Mouse (Mus musculus) thymus, postnatal 36 days (tissue): ENCODE measurements around the gene Ppil2.
A peak's percentile ranks its signal among the peaks of the same experiment; 100 is the strongest.

Experiments used
- DNase-seq, 2 experiments: peaks; one replicate each; pipeline ENCODE4 v3.0.0; 2022; ENCODE audit warnings: mixed read lengths in 2 of 2

Gene Ppil2

GRCm38 (mm10) chr16:17096938-17097337 lies 14.1 kb downstream of the Ppil2 start:
- no peak for DNase-seq

DNA sequence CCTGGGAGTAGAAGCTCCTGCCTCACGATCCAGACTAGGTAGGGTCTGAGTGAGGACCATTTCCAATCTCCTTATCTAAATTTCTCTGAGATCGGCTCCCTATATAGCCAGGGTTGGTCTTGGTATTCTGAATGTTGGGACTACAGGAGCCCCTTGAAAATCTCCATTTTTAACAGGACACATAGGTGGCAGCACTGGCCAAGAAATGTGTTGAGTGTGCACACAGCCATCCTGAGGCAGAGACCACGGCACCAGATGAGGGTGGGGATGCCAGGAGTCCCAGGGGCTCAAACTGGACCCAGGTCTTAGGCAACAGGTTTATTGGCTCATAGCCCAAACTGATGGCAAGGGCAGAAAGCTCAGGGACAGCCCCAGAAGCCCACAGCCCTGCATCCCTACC lies 22.7 kb downstream of the Ppil2 start:
- no peak for DNase-seq

DNA sequence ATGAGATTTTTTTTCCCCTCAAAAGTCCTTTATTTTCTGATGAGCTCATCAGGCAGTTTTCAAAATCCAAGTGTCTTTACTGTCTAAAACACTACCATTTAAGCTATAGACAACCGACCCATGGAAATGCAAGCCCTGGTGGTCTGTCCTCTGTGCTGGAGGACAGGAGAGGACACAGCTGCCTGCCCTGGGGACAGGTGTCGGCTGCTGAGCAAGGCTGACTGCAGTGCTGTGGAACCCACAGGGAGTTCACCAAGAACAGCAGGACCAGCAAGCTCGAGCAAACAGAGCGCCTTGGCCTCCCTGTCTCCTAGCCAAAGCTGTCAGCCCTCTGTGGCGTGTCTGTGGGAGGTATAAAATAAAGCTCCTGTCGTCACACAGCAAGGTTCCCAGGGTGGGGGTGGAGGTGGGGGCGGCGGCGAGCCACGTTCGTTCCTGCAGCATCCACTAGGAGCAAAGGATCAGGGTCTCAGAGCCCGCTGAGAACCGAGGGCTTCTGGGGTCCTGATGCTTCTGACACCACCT lies 24.3 kb downstream of the Ppil2 start:
- DNase-seq: no peak

DNA sequence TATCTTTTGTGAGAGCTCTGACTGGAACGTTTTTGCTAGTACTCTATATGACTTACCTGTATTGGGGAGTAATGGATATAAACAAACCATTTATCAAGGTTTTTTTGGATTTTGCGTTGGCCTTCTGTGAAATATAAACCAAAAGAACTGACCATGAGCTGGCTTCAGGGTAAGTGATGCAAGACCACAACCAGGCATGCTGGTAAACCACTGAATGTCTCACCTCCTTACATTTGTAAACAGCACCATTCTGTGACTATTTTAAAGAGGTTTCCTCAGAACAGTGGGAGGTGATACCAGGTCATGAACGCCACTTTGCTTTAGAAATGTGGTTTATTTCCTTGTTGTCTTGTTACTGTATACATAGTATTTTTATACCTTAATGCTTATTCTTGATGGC lies 24.8 kb downstream of the Ppil2 start:
- no peak for DNase-seq

- no peak for DNase-seq
Observed at GRCm38 (mm10) chr16:17085636-17086035, 25.4 kb downstream of the Ppil2 start.

DNA sequence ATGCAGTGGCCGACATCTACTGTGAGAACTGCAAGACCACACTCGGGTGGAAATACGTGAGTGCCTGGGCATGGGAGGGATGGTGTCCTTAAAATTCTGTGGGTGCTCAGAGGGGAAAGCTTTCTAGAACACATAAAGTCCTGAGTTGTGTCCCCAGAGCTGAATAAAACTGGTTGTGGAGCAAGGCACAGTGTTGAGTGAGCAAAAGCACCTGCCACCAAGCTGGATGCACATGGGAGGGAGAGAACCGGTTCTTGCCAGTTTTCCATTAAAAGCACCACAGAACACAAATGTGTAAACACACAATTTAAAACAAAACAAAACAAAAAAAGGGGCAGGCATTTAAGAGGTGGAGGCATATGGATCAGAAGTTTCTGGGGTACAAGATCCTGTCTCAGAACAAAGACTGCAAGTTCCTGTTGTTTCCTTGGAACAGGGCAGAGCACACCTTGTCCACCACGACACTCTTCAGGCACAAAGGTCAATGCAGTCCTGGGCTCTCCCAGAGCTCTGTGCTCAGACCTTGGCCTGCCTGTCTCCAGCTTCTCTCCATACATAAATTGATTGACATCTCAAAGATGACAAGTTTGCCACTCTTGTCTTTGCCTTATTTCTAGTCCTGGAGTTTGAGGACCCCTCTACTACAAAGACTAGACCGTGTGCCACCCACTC lies 28.8 kb downstream of the Ppil2 start:
- no peak for DNase-seq

DNA sequence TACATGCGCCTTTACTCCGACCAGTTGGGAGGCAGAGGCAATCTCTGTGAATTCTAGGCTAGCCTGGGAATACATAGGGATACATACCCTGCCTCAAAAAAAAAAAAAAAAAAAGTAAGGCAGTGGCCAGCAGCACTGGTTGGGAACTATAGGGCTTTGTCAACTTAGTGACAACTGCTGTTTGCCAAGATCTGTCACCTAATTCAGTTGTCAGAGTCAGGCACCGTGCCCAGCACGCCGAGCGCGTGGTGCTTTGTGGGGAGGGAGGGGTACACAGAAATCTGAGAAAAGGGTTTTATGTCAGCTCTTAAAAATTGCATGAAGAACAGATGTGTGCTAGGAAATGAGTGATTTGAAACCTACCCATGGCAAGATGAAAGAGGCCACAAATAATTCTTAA lies 33.0 kb downstream of the Ppil2 start:
- DNase-seq: no peak

GRCm38 (mm10) chr16:17076869-17077268 lies 34.2 kb downstream of the Ppil2 start:
- DNase-seq: no peak

GRCm38 (mm10) chr16:17076301-17076700 lies 34.8 kb downstream of the Ppil2 start:
- no peak for DNase-seq

DNA sequence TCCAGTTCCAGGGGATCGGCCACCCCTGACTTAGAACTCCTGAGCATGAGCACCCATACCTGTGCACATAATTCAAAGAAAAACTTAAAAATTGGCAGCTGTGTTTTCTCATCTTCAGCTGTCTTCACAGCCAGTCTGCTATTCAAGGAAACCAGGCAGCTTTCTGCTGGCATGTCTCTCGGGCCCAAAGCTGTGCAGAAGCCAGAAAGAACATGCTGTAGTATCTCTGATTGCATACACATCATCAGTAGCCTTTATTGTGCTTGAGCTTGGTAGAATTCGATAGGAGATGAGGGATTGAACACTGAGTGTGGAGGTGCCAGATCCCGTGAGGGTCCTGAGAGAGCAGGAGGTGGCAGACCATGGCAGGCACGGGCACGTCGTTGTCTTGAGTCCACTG lies 38.1 kb downstream of the Ppil2 start:
- DNase-seq: no peak

GRCm38 (mm10) chr16:17070716-17071115 lies 40.3 kb downstream of the Ppil2 start:
- DNase-seq: no peak

DNA sequence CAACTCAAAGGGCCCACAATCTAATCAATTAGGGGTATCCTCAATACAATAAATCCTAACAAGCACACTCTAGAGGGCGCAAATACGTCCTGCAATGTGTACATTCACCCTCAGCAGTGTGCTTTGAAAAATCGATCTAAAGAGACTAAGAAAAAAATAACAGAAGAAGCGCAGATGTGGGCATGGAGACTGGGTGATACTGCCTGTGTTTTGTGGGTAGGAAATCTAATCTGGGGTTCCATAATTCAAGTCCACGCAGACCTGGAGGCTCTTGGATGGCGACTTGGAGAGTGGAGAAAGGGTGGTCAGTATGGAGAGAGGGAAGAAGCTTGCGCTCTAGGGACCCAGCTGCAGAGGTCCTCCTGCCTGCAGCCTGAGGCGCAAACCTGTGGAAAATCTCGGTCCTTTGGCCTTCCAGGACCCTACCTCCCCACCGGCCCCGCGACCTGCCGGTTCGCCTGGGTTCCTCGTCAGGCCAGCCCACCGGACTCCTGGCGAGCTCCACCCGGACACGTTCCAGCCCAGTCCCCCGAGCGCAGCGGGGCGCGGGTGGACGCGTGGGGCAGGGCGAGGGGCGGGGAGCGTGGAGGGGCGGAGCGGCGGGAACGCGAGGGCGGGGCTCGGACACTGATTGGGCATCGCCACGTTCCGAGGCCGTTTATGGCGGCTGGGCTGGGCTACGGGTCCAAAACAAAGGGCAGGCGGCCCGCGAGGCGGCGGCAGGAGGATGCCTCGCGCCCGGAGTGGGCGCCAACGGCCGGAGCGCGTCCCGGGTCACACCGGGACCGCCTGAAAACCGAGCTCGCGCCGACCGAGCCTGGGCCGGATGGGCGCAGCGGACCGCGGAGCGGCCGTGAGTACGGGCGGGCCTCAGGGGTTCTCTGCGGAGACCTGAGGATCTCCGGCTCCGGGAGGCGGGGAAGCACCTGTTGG lies 41.3 kb downstream of the Ppil2 start, which contains the start of gene Ypel1:
TSS of gene Ypel1 (plus strand) at position 186 of the 933 bp plus-strand sequence.
- peak; percentile 81 to 83 for DNase-seq

GRCm38 (mm10) chr16:17067552-17067951 lies 43.5 kb downstream of the Ppil2 start:
- DNase-seq: no peak

DNA sequence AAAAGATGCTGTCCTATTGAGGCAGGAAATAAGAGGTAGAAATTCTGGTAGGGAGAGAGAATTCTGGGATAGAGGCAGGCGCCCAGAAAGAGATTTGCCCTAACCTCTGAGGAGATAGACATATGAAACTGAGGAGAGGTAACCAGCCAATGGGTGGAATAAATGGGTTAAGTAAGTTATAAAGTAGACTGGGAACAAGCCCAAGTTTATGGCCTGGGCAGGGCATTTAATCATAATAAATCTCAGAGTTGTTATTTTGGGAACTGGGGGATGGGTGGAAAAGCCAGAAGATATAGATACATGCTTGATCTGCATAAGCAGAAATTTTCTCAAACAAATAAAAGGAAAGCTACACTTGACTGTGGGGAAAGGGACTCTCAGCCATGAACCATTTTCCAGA lies 48.7 kb downstream of the Ppil2 start:
- DNase-seq: no peak

- DNase-seq: no peak
Observed at GRCm38 (mm10) chr16:17055584-17055983, 55.5 kb downstream of the Ppil2 start.

GRCm38 (mm10) chr16:17053903-17054302 lies 57.2 kb downstream of the Ppil2 start:
- no peak for DNase-seq

GRCm38 (mm10) chr16:17052087-17052486 lies 59.0 kb downstream of the Ppil2 start:
- no peak for DNase-seq

DNA sequence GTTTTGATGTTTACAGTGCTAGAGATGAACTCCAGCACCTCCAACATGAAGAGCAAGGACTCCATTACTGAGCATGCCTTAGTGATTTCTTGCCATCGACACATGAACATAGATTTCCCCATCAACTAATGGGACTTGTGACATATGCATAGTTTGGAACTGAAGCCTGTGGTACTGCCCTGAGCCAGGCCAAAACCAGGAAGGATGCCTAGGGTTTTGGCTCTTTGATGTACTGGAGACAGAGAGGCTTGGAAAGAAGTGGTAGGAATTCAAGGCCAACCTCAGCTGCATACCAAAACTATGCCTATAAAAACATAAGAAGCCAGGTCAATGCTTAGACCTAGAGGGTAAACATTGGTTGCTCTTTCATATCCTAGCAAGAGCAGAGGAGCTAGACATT lies 61.2 kb downstream of the Ppil2 start:
- no peak for DNase-seq

GRCm38 (mm10) chr16:17045287-17045686 lies 65.8 kb downstream of the Ppil2 start:
- DNase-seq: no peak

- no peak for DNase-seq
Observed at GRCm38 (mm10) chr16:17044320-17044719, 66.7 kb downstream of the Ppil2 start.

DNA sequence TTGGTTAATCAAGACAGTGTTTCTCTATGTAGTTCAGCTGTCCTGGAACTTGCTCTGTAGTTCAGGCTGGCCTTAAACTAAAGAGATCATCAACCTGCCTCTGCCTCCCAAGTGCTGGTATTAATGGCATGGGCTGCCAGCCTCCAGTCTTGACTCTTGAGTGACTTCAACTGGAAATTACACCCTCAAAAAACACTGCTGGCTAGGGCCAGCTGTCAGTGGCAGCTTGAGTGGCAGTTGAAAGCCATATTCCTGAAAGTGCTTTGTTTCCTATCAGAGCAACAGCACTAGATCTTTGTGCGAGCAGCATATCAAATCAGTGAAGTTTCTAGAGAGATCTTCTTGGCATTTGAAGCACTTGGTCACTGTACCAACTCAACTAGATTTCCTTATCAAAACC lies 69.6 kb downstream of the Ppil2 start:
- DNase-seq: no peak

GRCm38 (mm10) chr16:17040716-17041115 lies 70.3 kb downstream of the Ppil2 start:
- DNase-seq: no peak
